Mouse (Mus musculus) hindbrain, embryonic 15.5 days (tissue): ENCODE measurements around the gene Zfp709. TPM values are rescaled to one million over a fixed set of nuclear protein-coding genes. Genes with fewer than 3 reads are reported as not detected.

Experiments used
- ATAC-seq: fragments of 200-750 bp; cut with Nextera tagmentation; 2 replicates; pipeline ENCODE4 v1.8.0; 2017; ENCODE audit warnings: low read depth, moderate number of reproducible peaks, moderate TSS enrichment; ENCODE audit not compliant: low FRiP score
- H3K27ac ChIP-seq: fragments of 300-500 bp; sonication (generic); replicated peaks from 2 replicates; pipeline ENCODE4 v1.5.1; 2015; ENCODE audit warnings: mild to moderate bottlenecking, inconsistent platforms
- H3K27me3 ChIP-seq: fragments of 300-500 bp; sonication (generic); 2 replicates; pipeline ENCODE4 v1.6.1; 2015; ENCODE audit warnings: control low read depth, inconsistent platforms
- H3K36me3 ChIP-seq: fragments of 300-500 bp; sonication (generic); 2 replicates; pipeline ENCODE4 v1.6.1; 2015; ENCODE audit warnings: control low read depth, inconsistent platforms
- H3K4me1 ChIP-seq: fragments of 300-500 bp; sonication (generic); replicated peaks from 2 replicates; pipeline ENCODE4 v1.6.1; 2015; ENCODE audit warnings: control low read depth, inconsistent platforms
- H3K4me2 ChIP-seq: fragments of 300-500 bp; sonication (generic); 2 replicates; pipeline ENCODE4 v1.6.1; 2015; ENCODE audit warnings: moderate library complexity, mild to moderate bottlenecking, inconsistent platforms
- H3K4me3 ChIP-seq: fragments of 300-500 bp; sonication (generic); 2 replicates; pipeline ENCODE4 v1.5.1; 2015; ENCODE audit warnings: mild to moderate bottlenecking, inconsistent platforms
- H3K9ac ChIP-seq: fragments of 300-500 bp; sonication (generic); 2 replicates; pipeline ENCODE4 v1.6.1; 2015; ENCODE audit warnings: inconsistent platforms
- H3K9me3 ChIP-seq: fragments of 300-500 bp; sonication (generic); 2 replicates; pipeline ENCODE4 v1.6.1; 2016; ENCODE audit warnings: control low read depth, inconsistent platforms
- WGBS: fragments of 180-500 bp; shearing (Covaris S2); methylation state at CpG from one replicate; pipeline ENCODE4 v1.1.7; 2015; 5-methylcytosine and 5-hydroxymethylcytosine counted together
- polyA plus RNA-seq: library from polyadenylated mRNA; unstranded; fragments of >200 nt; fragmentation: Nextera tagmentation; extraction: Ambion mirVana; gene quantifications from 2 replicates; pipeline ENCODE4 v1.2.1, GENCODE M21; 2015

The Zfp709 gene
- polyA plus RNA-seq, 1 experiment from 2014 or later: 8.3 TPM

DNA sequence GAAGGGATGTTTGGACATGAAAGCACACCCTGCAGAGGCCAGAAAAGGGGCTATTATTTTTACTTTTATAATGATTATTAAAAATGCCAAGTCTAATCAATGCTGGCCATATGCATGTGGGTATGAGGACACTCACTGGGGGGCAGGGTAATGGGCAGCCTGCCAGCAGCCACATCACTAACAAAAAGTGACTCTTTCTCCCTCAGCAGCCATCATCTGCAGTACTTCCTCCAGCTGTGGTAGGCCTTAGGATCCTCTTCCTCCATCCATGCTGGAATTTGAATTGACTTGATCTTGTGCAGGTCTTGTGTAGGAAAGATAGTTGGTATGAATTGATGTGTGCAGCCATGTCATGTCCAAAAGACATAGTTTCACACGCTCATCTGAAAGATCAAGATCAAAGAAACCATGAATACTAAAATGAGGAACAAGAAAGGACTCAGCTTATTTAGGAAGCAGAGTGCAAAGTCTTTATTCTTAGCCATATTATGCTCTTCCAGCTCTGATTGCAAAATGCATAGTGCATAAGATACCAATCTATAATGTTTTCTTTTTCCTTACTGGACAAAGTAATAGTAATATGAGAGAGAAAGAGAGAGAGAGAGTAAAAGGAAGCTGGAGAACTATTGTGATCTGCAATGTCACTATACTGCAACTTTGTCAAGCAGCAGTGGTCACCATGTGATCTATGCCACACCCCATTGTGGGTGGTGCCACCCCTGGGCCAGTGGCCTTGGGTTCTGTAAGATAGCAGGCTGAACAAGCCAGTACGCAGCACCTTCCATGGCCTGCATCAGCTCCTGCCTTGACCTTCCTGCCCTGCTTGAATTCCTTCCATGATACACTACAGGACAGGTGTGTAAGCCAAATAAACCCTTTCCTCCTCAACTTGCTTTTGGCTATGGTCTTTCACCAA is 58.7 kb downstream of the Zfp709 start:
- H3K27me3 ChIP-seq: no peaks in the 10 kb centered on the region
- H3K9me3 ChIP-seq: no peaks in the 10 kb centered on the region
- H3K4me3 ChIP-seq: no peak overlapping the region
- no peak overlapping the region for H3K4me2 ChIP-seq
- ATAC-seq: no peak
- 82% methylated on average over 2 of the region's 2 CpGs for WGBS
- H3K27ac ChIP-seq: no peak overlapping the region
- H3K36me3 ChIP-seq: no peaks in the 10 kb centered on the region
- H3K9ac ChIP-seq: no peak overlapping the region
- no peaks in the 10 kb centered on the region for H3K4me1 ChIP-seq

DNA sequence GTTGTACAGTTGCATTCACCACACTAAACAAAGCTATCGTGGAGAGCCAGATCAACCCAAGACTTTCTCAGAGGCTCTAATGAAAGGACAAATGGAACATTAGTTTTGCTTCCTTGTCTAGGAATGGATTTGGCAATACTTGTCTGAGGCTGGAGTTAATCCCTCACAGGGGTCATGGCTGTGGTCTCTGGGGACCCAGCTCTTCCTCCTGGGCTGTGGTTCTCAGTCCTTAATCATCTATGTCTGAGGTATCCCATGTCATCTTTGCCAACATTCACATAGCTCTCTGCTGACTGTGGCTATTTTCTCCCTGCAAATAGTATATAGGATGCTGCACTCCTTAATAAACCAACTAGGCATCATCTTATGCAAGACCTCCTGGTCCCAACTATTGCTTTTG is 60.0 kb downstream of the Zfp709 start:
- 0 out of 2 replicates have a peak, but pooled peaks cover 2% of the 10 kb centered on the region for H3K27me3 ChIP-seq
- H3K9me3 ChIP-seq: no peaks in the 10 kb centered on the region
- no peak overlapping the region for H3K4me3 ChIP-seq
- no peak overlapping the region for H3K4me2 ChIP-seq
- WGBS: 85% methylated on average over 1 of the region's 1 CpGs
- ATAC-seq: no peak
- no peaks in the 10 kb centered on the region for H3K36me3 ChIP-seq
- H3K27ac ChIP-seq: no peak overlapping the region
- H3K4me1 ChIP-seq: no peaks in the 10 kb centered on the region
- no peak overlapping the region for H3K9ac ChIP-seq

Other genes starting within 250 kb of the Zfp709 start
- 20.8 and 24.7 TPM in 2 replicates for gene Unc13a, start 210.3 kb upstream of the Zfp709 start, polyA plus RNA-seq
- gene Jak3, start 205.7 kb upstream of the Zfp709 start, polyA plus RNA-seq: 6.1 and 7.0 TPM in 2 replicates
- gene Insl3, start 192.8 kb upstream of the Zfp709 start, polyA plus RNA-seq: 0.47 and 1.5 TPM in 2 replicates
- 0.45 and 0.52 TPM in 2 replicates for gene B3gnt3, start 180.2 kb upstream of the Zfp709 start, polyA plus RNA-seq
- gene Fcho1, start 156.3 kb upstream of the Zfp709 start, polyA plus RNA-seq: 77.2 and 93.0 TPM in 2 replicates
- 14.2 and 16.7 TPM in 2 replicates for gene Zfp882, start 26.6 kb downstream of the Zfp709 start, polyA plus RNA-seq
- 31.5 and 32.9 TPM in 2 replicates for gene Zfp617, start 26.6 kb downstream of the Zfp709 start, polyA plus RNA-seq
- 18.1 and 19.2 TPM in 2 replicates for gene Zfp961, start 69.0 kb downstream of the Zfp709 start, polyA plus RNA-seq
- gene Cyp4f18, start 127.6 kb downstream of the Zfp709 start, polyA plus RNA-seq: 0.40 and 1.1 TPM in 2 replicates
- gene Olfr372, start 159.2 kb downstream of the Zfp709 start, polyA plus RNA-seq: 0.04 TPM in 1 of 2 replicates, not detected in the other
- not detected in 2 replicates for gene Olfr373, start 201.2 kb downstream of the Zfp709 start, polyA plus RNA-seq
- 0.07 TPM in 1 of 2 replicates, not detected in the other for gene Olfr374, start 225.0 kb downstream of the Zfp709 start, polyA plus RNA-seq